Mouse (Mus musculus): Measurements from ENCODE around the gene Pank2. TPM values are rescaled to one million over a fixed set of nuclear protein-coding genes. Genes with fewer than 3 reads are reported as not detected.

Pank2 gene
- 17.2 and 21.3 TPM in 2 replicates for polyA plus RNA-seq (2015; fragmentation: Nextera tagmentation; extraction: Ambion mirVana)

DNA sequence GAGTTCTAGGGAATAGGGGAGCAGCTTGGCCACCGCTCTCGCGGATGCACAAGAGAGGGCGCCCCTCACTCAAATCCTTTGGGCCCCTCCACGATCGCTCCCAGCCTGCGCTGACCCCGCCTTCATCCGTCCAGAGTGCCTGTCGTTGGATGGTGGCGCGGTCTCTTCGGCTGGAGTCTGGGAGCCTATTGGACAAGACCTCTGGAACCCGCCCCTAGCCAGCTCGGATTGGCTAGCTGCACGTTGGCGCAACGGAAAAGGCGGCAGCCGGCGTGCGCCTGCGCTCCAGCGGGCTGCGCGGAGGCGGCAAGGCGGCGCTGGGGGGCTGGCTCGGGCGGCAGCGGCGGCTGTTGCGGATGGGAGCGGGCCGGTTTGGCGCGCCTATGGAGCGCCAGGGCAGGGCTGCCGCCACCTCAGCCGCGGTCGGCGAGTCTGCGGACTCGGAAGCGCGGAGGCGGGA is at the start of gene Pank2:
Gene Pank2 (plus strand): TSS at position 283 of the 460 bp plus-strand sequence.
- peak within 1 kb of the TSS; percentile 81 for H3K4me3 ChIP-seq (ENCODE audit: low read depth, low read length)
- no peaks in the 10 kb centered on the region for H3K27me3 ChIP-seq (ENCODE audit: insufficient read depth, low read length)
- H3K36me3 ChIP-seq (replicated peaks; ENCODE audit: insufficient read depth, low read length): no peaks in the 10 kb centered on the region; the same call in 1 of the 2 replicates
- TF ChIP-seq EP300 (IDR thresholded peaks at IDR 0.05; ENCODE audit: low read depth) (no peak), CTCF (IDR thresholded peaks at IDR 0.05; ENCODE audit: low read depth) (peak; percentile 24; the same call in 1 of the 2 replicates)
- H3K4me2 ChIP-seq (ENCODE audit: low read depth, low read length): peak within 1 kb of the TSS; percentile 80
- H3K27ac ChIP-seq (ENCODE audit: low read depth): peak within 1 kb of the TSS; percentile 99
- H3K4me1 ChIP-seq (ENCODE audit: insufficient read depth): peaks cover 25% of the 10 kb centered on the region
- DNase-seq (peak; percentile 96), ATAC-seq (peak; percentile 97)
- 4% methylated on average over 27 of the region's 49 CpGs for WGBS (ENCODE audit: insufficient replicate concordance)
- H3K9me3 ChIP-seq (ENCODE audit: low read length): no peaks in the 10 kb centered on the region
- peak within 1 kb of the TSS; percentile 92 for H3K9ac ChIP-seq (replicated peaks)

DNA sequence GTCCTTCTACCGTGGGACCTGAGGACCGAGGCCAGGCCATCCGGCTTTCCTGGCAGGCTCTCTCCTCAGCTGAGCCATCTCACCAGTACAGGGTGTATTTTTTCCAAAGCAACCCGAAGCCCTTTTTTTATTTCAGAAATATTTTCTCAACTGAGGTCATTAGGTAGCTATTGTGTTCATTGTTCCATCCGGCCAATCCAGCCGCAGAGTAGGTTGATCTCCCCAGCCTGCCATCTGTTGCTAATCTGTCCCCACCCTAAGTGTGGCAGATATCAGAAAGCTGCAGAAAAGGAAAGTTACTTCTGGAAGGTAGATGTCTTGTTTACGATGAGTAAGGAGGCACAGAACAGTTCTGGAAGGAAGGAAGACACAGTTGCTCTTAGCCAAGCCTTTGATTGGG is 48.5 kb upstream of the Pank2 start:
- peak overlapping the region; percentile 57 for H3K4me2 ChIP-seq (ENCODE audit: low read depth, low read length)
- DNase-seq (peak; percentile 41), ATAC-seq (peak; percentile 24)
- TF ChIP-seq CTCF (IDR thresholded peaks at IDR 0.05; ENCODE audit: low read depth): no peak
- peak; percentile 98 for TF ChIP-seq EP300 (IDR thresholded peaks at IDR 0.05; ENCODE audit: low read depth)
- no peaks in the 10 kb centered on the region for H3K9me3 ChIP-seq (ENCODE audit: low read length)
- 60% methylated on average over 7 of the region's 7 CpGs for WGBS (ENCODE audit: insufficient replicate concordance)
- H3K27me3 ChIP-seq (ENCODE audit: insufficient read depth, low read length): no peaks in the 10 kb centered on the region
- peak overlapping the region; percentile 79 for H3K27ac ChIP-seq (ENCODE audit: low read depth)
- peaks cover 54% of the 10 kb centered on the region for H3K4me1 ChIP-seq (ENCODE audit: insufficient read depth)
- H3K9ac ChIP-seq (replicated peaks): peak overlapping the region; percentile 58; the same call in 1 of the 2 replicates
- H3K4me3 ChIP-seq (ENCODE audit: low read depth, low read length): no peak overlapping the region
- H3K36me3 ChIP-seq (replicated peaks; ENCODE audit: insufficient read depth, low read length): peaks cover 10% of the 10 kb centered on the region

DNA sequence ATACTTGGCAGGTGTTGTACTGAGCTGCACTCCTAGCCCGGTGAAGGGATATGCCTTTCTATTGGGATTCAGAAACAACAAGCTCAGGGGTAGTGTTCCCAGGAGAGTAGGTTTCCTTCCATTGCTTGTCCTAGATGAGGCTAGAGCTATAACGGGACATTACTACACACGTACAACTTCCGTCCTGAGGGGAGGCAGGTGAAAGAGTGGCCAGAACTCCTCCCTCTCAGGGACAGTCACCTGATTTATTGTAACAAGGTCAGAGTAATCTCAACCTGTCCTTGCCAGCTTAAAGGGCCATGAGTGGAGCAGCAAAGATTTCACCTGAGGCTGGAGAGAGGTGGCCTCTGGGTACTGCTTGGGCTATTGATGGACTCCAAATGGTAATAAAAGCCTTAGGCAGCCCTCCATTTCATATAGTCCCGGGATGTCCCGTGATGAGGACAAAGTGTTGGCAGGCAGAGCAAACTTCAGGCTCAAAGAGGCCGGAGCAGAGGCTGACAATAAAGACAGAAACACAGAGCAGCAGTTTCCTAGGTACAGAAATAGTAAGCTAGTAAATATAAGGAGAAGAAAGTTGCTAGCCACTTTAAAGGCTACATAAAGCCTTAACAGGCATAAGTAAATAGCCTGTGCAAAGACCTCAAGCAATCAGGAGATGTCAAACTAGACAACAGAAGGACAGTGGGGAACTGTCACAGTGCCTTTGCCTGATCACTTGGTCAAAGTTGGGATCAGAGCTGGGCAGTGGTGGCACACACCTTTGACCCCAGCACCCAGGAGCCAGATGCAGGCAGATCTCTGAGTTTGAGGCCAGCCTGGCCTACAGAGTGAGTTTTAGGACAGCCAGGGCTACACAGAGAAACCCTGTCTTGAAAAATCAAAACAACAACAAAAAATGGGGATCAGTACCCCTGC is 46.1 kb upstream of the Pank2 start:
- peaks cover 42% of the 10 kb centered on the region for H3K4me1 ChIP-seq (ENCODE audit: insufficient read depth)
- no peak overlapping the region for H3K9ac ChIP-seq (replicated peaks)
- H3K27ac ChIP-seq (ENCODE audit: low read depth): peak overlapping the region; percentile 78
- no peak overlapping the region for H3K4me2 ChIP-seq (ENCODE audit: low read depth, low read length)
- WGBS (ENCODE audit: insufficient replicate concordance): 73% methylated on average over 7 of the region's 7 CpGs
- H3K4me3 ChIP-seq (ENCODE audit: low read depth, low read length): no peak overlapping the region
- TF ChIP-seq CTCF (IDR thresholded peaks at IDR 0.05; ENCODE audit: low read depth) (no peak), EP300 (IDR thresholded peaks at IDR 0.05; ENCODE audit: low read depth) (no peak)
- DNase-seq (no peak), ATAC-seq (peak; percentile 82)
- H3K27me3 ChIP-seq (ENCODE audit: insufficient read depth, low read length): no peaks in the 10 kb centered on the region
- H3K9me3 ChIP-seq (ENCODE audit: low read length): no peaks in the 10 kb centered on the region
- H3K36me3 ChIP-seq (replicated peaks; ENCODE audit: insufficient read depth, low read length): peaks cover 10% of the 10 kb centered on the region

DNA sequence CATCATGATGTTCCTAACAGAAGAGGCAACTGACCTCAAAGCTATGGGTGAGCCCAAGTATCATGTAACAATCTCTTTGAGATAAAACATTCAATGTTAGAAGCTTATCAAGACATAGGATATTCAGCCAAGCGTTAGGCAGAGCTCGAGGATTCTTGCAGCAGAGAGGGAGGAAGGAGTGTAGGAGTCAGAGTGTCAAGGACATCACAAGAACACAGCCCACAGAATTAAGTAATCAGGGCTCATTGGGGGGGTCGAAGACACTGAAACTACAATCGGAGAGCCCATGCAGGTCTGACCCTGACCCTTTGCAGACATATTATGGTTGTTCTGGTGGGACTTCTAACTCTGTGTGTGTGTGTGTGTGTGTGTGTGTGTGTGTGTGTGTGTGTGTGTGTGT is 42.3 kb upstream of the Pank2 start:
- ATAC-seq: no peak
- DNase-seq: no peak
- Histone ChIP-seq H3K27me3 (ENCODE audit: insufficient read depth, low read length) (no peaks in the 10 kb centered on the region), H3K4me3 (ENCODE audit: low read depth, low read length) (no peak overlapping the region), H3K9me3 (ENCODE audit: low read length) (no peaks in the 10 kb centered on the region), H3K27ac (ENCODE audit: low read depth) (no peak overlapping the region), H3K4me2 (ENCODE audit: low read depth, low read length) (no peak overlapping the region), H3K36me3 (replicated peaks; ENCODE audit: insufficient read depth, low read length) (no peaks in the 10 kb centered on the region), H3K9ac (replicated peaks) (no peak overlapping the region), H3K4me1 (ENCODE audit: insufficient read depth) (peaks cover 36% of the 10 kb centered on the region)
- 57% methylated on average over 4 of the region's 4 CpGs for WGBS (ENCODE audit: insufficient replicate concordance)
- no peak for TF ChIP-seq EP300 (IDR thresholded peaks at IDR 0.05; ENCODE audit: low read depth)
- no peak for TF ChIP-seq CTCF (IDR thresholded peaks at IDR 0.05; ENCODE audit: low read depth)

DNA sequence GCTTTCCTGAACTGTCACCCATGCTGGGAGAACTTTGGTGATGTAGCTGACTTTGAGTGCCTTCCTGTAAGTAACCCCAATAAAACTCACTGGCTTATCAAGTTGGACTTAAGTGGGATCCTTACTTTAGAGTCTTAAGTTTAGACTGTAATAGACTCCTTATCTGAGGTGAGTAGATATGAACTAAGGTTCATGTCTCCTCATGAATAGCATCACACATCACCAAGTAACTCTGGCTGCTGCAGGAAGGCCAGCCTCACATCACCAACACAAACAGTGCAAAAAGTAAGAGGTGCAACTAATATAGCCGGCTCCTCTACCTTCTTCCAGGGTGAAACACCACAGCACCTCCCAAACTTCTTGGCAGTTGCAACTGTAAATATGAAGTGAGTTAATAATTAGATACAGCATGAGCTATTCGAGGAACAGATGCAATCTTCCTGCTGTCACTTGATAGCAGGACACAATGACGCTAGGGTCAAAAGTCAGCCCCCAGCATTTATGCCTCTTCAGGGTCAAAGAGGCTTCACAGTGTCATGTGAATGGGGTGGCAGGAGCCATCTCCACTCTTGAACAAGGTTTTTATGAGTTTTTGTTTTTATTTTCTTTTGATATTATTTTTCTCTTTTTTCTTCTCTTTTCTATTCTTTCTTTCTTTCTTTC is 40.3 kb upstream of the Pank2 start:
- Histone ChIP-seq H3K27me3 (ENCODE audit: insufficient read depth, low read length) (no peaks in the 10 kb centered on the region), H3K9me3 (ENCODE audit: low read length) (no peaks in the 10 kb centered on the region), H3K9ac (replicated peaks) (no peak overlapping the region), H3K4me1 (ENCODE audit: insufficient read depth) (peaks cover 26% of the 10 kb centered on the region), H3K4me2 (ENCODE audit: low read depth, low read length) (no peak overlapping the region), H3K27ac (ENCODE audit: low read depth) (peak overlapping the region; percentile 80), H3K36me3 (replicated peaks; ENCODE audit: insufficient read depth, low read length) (no peaks in the 10 kb centered on the region), H3K4me3 (ENCODE audit: low read depth, low read length) (no peak overlapping the region)
- 39% methylated on average over 3 of the region's 3 CpGs for WGBS (ENCODE audit: insufficient replicate concordance)
- peak; percentile 8; the same call in 1 of the 2 replicates for ATAC-seq
- TF ChIP-seq EP300 (IDR thresholded peaks at IDR 0.05; ENCODE audit: low read depth) (no peak), CTCF (IDR thresholded peaks at IDR 0.05; ENCODE audit: low read depth) (no peak)
- DNase-seq: peak; percentile 34

DNA sequence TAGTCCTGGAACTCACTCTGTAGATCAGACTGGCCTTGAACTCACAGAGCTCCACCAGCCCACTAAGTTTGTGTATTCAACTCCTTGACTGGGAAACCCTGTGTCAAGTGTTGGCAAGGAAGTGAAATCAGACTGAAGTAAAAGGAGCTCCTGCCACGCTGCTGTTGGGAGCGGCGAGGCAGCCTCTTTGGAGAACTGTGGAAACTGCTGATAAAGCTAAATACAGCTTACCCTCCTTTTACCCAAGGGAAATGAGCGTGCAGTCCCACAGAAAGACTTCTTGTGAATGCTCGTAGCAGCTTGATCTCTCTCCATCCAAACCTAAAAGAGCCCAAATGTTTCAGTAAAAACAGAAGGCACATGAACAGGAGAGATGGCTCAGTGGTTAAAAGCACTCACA is 39.7 kb upstream of the Pank2 start:
- peak overlapping the region; percentile 33 for H3K4me2 ChIP-seq (ENCODE audit: low read depth, low read length)
- H3K27ac ChIP-seq (ENCODE audit: low read depth): peak overlapping the region; percentile 80
- no peak for ATAC-seq

More for the DNA sequence above, 39.7 kb upstream of the Pank2 start:
- 33% methylated on average over 5 of the region's 5 CpGs for WGBS (ENCODE audit: insufficient replicate concordance)
- H3K9ac ChIP-seq (replicated peaks): 0 out of 2 replicates have a peak overlapping the region, but pooled peaks have one; percentile 28
- H3K4me1 ChIP-seq (ENCODE audit: insufficient read depth): peaks cover 23% of the 10 kb centered on the region
- no peak for TF ChIP-seq CTCF (IDR thresholded peaks at IDR 0.05; ENCODE audit: low read depth)
- no peak for TF ChIP-seq EP300 (IDR thresholded peaks at IDR 0.05; ENCODE audit: low read depth)
- H3K36me3 ChIP-seq (replicated peaks; ENCODE audit: insufficient read depth, low read length): no peaks in the 10 kb centered on the region
- no peaks in the 10 kb centered on the region for H3K9me3 ChIP-seq (ENCODE audit: low read length)
- DNase-seq: peak; percentile 25
- no peak overlapping the region for H3K4me3 ChIP-seq (ENCODE audit: low read depth, low read length)
- H3K27me3 ChIP-seq (ENCODE audit: insufficient read depth, low read length): no peaks in the 10 kb centered on the region

All from liver, postnatal 0 days (tissue).